In the genomic region with DNA sequence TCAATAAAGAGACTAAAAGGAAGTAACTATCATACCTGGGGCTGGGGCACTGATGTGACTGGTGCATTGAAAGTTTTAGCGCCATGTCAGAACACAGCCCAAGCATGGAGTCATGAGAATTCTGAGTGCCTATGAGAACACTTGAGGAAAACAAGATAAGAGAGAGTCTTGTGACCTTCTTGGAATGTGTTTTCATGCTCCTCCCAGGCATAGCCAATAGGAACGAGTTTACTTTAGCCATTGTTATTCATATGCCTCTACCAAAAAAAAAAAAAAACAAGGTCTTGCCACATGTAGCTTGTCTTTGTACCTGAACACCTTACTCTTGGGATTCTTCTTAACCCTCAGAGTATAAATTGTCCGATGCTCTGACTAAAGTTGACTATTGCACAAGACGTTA, we compare ENCODE assay signal across 21 mouse cellular contexts.
"Had no signal": no experiment of that assay in that cellular context is flagged by ENCODE, and none has a peak within 500 bp of the region (broad histone marks: within the 10 kb centered on the region; RNA-seq: fewer than 3 reads in every experiment).

No protein-coding gene starts in this region.

- DNase-seq: kidney, adult 18-20 months; kidney, adult 9 months; kidney, postnatal 14 days; kidney, postnatal 4 days; layer of hippocampus, postnatal 36 days; liver, embryonic 13.5 days; right cerebral cortex, adult 18-20 months; right cerebral cortex, postnatal 14 days; right cerebral cortex, postnatal 4 days; thymus, adult 2 months; thymus, postnatal 14 days; thymus, postnatal 4 days had no signal

- H3K27ac ChIP-seq: left cerebral cortex, adult 2 months; liver, embryonic 13.5 days; macrophage; midbrain, embryonic 12.5 days; midbrain, embryonic 15.5 days; neural tube, embryonic 12.5 days; neural tube, embryonic 15.5 days; stomach, postnatal 0 days had no signal

- ATAC-seq: inflammation-experienced regulatory T-cells, adult 6 months; intestine, embryonic 16.5 days; midbrain, embryonic 15.5 days had no signal

- H3K9ac ChIP-seq: liver, embryonic 13.5 days; midbrain, embryonic 12.5 days; midbrain, embryonic 15.5 days; neural tube, embryonic 12.5 days; neural tube, embryonic 15.5 days had no signal

- H3K9me3 ChIP-seq: liver, embryonic 13.5 days; midbrain, embryonic 12.5 days; midbrain, embryonic 15.5 days; neural tube, embryonic 12.5 days; neural tube, embryonic 15.5 days had no signal

- H3K4me2 ChIP-seq: liver, embryonic 13.5 days; midbrain, embryonic 12.5 days; midbrain, embryonic 15.5 days; neural tube, embryonic 12.5 days; neural tube, embryonic 15.5 days had no signal

- H3K4me3 ChIP-seq: left cerebral cortex, adult 2 months; liver, embryonic 13.5 days; midbrain, embryonic 12.5 days; midbrain, embryonic 15.5 days; neural tube, embryonic 12.5 days; neural tube, embryonic 15.5 days had no signal

- H3K27me3 ChIP-seq: liver, embryonic 13.5 days; midbrain, embryonic 12.5 days; midbrain, embryonic 15.5 days; neural tube, embryonic 12.5 days; neural tube, embryonic 15.5 days had no signal

- H3K36me3 ChIP-seq: liver, embryonic 13.5 days; midbrain, embryonic 12.5 days; midbrain, embryonic 15.5 days; neural tube, embryonic 12.5 days; neural tube, embryonic 15.5 days had no signal

- H3K4me1 ChIP-seq: liver, embryonic 13.5 days; midbrain, embryonic 12.5 days; midbrain, embryonic 15.5 days; neural tube, embryonic 12.5 days; neural tube, embryonic 15.5 days had no signal
